Mouse (Mus musculus) 416B (cell line): Measurements from ENCODE around the gene Rps18.

ENCODE experiments used
- DNase-seq: peaks from one replicate; pipeline ENCODE4 v3.0.0; 2011; ENCODE audit warnings: low read depth

Rps18 gene

DNA sequence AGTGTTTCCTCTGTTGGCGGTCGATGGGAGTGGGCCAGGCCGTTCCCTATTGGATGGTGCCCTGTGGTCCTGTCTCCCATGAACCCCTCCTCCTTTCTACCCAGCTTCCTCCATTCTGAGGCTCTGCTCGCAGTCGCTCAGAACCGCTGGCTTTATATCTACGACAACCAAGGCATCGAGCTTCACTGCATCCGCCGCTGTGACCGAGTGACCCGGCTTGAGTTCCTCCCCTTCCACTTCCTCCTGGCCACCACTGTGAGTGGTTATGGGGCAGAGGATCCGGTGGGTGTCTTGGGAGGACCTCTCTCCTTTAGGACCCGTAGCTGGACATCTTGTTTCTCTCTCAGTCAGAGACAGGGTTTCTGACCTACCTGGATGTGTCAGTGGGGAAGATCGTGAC is 12.3 kb downstream of the Rps18 start:
- no peak for DNase-seq

DNA sequence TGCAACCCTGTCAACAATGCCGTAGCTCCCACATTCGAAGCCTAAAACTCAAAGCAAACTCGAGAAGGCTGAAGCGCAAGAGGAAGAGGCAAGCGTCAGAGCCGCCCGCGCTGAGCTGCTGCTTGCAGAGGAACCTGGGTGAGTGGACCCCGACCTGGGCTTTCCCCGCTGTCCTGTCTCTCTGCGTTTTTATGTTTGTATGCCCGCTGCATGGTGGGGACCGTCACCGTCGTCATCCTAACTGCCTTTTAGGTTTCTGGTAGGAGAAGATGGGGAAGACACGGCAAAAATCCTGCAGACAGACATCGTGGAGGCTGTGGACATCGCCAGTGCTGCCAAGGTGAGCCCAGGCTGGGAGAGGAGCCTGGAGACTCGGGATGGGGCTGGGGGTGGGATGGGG is 14.4 kb downstream of the Rps18 start:
- DNase-seq, result no peak

DNA sequence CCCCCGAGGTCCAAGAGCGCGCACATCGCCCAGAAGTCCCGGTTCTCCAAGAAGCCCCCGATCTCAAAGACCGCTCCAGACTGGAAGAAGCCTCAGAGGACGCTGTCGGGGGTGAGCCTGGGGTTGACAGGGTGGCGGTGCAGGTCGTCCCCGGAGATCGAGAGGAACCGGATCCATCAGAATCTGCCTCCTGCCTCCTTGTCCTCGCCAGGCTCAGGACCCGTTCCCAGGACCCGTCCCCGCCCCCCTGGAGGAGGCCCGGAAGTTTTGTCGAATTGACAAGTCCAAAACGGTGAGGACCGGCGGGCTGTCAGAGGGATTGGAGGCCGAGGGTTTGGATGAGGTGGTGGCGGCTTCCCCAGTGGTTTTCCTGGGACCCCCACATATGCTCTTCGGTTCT is 14.8 kb downstream of the Rps18 start:
- DNase-seq, result peak; percentile 44

DNA sequence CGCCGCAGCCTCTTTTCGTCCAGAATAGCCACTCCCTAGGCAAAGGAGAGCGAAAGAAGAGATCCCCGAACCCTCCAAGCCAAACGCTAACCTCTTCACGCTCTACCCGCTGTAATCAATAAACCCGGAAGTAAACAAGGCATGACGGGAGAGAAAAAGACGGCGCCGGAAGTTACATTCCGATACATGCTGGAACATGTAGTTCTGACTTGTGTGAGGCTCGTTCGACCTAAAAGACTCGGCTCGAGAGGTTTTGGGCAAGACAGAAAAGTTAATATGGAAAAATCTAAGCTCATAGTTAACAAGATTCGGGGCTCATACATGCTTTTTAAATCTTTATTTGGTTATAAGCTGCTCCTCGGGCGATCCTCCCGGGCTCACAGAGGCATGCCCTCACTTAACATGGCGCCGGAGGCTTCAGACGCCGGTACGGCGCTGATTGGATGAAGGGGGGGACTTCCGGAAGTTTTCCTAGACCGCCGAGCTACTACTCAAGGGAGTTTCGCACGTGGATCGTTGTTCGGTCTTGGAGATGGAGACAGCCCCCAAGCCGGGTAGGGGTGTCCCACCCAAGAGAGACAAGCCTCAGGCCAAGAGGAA is 15.5 kb downstream of the Rps18 start, which contains the start of the genes Pfdn6 and Wdr46:
Gene Pfdn6 (minus strand): TSS at position 138 of the 600 bp plus-strand sequence.
Gene Wdr46 (plus strand): TSS at position 455 of the 600 bp plus-strand sequence.
- peak; percentile 96 for DNase-seq

DNA sequence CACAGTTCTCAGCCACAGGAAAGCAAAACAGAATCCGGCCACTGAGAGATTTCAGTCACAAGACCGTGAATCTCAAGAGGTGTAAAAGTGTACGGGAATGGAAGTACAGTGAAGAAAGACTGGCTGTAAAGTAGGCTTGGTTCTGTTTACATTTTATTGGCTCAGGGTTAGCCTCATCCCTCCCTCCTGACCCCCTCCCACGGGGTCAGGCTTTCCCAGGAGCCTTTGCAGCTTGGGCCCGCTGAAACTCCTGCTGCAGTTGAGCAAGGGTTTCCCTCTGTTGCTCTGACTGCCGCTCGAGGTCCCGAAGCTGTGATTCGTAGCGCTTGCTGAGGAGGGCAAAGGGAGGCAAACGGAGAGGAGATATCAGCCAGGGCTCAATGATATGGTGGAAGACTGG is 17.0 kb downstream of the Rps18 start:
- no peak for DNase-seq

DNA sequence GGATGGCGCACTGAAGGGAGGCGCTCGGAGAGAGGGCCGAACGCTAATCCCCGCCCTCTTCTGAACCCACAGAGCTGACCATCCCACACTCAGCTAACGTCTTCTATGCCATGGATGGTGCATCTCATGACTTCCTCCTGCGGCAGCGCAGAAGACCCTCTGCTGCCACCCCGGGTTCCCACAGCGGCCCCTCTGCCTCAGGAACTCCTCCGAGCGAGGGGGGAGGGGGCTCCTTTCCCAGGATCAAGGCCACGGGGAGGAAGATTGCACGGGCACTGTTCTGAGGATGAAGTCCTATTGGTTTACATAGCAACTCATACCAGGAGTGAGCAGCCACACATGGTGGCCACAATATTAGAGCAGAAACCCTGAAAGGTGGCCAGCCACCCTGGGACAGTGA is 18.8 kb downstream of the Rps18 start:
- DNase-seq, result no peak

DNA sequence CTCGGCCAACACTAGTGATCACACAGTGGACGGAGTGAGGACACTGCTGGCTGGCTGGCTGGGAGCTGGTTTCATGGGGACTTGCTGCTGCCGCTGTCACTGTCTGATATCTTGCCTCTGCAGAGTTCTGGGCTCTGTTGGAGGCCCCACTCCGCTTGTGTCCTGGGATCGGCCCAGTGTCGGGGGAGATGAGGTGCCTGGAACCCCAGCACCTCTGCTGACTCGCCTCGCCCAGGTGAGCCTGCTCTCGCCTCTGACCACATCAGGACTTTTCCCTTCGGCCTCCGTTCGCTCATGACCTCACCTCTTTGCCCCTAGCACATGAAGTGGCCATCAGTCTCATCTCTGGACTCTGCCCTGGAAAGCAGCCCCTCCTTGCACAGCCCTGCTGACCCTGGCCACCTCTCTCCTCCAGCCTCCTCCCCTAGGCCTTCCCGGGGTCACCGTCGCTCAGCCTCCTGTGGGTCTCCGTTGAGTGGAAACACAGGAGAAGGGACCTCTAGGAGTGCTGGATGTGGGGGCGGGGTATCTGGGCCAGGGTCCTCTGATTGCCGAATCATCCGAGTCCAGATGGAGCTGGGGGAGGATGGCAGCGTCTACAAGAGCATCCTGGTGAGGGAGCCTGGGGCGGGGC is 20.3 kb downstream of the Rps18 start:
- no peak for DNase-seq

DNA sequence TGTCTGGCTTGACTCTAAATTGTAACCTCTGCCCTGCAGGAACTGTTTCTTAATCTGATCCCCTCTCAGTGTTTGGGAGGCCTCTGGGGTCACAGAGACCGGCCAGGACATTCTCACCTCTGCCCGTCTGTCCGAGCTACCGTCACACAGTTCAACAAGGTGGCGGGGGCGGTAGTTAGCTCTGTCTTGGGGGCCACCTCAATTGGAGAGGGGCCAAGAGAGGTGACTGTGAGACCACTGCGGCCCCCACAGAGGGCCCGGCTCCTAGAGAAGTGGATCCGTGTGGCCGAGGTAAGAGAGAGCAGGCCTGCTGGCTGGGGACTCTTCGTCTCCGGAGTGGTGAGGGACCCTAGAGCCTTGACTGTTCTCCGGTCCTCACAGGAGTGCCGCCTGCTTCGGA is 22.8 kb downstream of the Rps18 start:
- no peak for DNase-seq

DNA sequence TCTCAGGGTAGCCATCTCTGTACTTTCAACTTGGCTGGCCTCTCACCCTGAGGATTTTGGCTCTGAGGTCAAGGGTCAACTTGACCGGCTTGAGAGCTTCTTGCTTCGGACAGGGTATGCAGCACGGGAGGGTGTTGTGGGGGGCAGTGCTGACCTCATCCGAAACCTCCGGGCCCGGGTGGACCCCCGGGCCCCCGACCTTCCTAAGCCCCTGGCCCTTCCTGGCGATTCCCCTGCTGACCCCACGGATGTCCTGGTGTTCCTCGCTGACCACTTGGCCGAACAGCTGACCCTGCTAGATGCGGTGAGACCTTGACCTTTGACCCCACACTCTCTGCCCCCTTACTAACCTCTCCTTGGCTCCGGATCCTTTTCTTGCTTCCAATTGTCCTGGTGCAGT is 23.4 kb downstream of the Rps18 start:
- no peak for DNase-seq

DNA sequence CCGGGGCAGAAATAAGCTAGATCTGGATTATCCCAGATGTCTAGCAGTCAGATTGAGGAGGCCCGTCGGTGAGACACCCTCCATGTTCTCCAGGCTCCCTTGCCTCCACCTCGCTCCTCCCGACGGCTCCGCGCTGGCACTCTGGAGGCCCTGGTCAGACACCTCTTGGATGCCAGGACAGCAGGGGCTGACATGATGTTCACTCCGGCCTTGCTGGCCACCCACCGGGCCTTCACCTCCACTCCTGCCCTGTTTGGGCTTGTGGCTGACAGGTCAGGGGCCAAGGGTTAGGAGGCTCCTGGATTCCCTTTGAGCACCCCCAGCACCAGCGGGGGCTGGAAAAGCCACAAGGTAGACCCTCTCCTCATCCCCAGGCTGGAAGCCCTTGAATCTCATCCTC is 23.9 kb downstream of the Rps18 start:
- DNase-seq, result no peak

DNA sequence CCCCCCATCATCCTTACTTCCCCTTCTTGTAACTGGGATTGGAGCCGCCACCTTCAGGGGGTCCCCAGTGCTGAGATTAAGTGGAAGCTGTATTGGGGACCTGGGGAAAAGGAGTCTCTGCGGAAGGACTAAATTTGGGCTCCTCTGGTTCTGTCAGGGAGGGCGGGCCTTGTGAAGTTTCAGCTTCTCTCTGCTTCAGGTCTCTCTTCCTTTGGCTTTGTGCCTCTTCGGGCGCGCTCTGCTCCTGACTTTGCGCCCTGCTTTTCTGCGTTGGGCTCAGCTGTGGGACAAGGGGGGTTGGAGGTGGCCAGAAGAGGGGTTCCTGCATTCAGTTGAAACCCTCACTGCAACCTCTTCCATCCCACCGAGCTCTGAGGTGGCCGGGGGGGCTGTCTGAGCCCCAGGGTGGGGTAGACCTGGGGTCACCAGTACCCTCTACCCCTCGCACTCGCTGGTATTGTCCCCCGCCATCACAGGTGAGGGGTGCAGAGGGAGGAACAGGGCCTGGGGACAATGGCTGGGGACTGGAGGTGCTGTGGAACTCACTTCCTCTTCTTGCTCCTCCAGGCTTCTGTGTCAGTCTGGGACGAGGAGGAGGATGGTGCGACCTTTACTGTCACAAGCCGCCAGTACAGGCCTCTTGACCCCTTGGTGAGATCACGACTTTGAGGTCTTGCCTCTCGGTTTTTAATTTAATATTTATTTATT is 24.5 kb downstream of the Rps18 start:
- no peak for DNase-seq

DNA sequence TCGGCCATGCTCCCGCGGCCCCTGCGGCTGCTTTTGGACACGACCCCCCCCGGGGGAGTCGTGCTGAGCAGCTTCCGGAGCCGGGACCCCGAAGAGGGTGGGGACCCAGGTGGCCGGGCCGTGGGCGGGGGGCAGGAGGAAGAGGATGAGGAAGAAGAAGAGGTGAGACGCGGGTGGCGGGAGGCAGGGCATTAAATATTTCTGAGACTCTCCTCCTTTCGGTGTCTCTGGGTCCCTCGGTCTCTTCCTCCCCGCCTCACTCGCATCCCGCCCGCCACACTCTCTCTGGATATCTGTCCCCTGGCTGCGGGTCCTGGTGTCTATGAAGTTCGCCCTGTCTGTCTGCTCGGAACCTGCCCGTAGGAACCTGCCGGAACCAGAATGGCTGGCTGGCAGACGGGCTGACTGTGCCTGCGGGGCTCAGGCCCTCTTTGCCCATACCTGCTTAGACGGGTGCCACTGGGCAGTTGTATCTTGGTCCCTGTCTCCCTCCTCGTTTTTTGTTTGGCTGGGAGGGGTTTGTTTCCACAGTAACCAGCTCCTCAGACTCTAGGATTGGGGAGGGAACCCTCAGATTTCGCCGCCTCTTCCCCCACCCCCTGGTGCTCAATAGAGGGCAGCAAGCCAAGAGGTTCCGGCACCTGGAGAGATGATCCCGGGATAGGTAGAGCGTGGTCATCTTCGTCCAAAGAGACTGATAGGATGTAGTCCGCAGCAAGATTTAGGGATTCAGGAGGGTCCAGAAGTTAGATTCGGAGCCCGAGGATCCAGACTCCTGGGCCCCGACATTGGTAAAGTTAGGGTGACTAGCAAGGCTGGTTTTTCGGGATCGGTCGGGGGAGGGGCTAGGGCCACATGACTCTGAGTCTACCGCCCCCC is 25.3 kb downstream of the Rps18 start:
- peak; percentile 65 for DNase-seq

DNA sequence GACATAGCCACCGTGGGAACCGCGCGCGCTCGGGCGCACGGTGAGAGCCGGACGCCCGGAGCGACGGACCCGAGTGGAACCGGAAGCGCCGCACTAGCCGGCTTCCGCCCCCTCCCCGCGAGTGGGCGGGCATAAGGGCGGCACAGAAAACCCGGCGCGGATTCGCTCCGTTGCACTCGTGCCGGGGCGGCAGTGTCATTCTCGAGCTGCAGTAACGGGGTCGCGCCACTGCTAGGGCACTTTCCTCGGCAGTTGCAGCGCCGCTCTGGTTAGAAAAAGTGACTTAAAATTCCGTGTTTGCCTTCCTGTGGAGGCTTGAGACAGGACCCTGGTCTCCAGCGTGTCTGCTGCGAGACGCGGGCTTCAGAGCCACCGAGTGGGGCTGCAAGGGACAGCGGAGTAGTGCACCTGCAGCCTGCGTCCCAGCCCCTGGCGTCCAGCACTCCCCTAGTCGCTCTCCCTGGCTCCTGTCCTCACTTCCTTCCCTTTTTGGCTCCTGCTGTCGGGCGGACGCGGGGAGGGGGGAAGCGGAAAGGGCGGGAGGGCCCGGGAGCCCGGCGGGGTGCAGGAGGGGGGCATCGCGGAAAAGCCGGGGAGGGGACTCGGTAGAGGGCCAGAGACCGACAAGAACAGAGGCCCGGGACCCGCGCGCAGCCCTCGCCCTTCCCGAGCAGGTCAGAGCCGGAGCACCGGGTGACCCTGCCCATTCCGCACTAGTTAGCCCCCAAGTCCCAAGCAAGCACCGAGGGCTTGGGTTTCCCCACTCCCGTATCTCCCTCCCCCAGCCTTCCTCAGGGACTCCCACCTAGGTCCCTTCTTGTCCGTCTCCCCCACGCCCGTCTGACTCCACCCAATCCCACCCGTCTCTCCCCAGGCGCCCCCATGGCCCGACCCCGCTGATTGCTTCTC is 26.2 kb downstream of the Rps18 start, which contains the start of gene Rgl2:
Gene Rgl2 (plus strand): TSS at position 173 of the 909 bp plus-strand sequence.
- DNase-seq, result peak; percentile 89

DNA sequence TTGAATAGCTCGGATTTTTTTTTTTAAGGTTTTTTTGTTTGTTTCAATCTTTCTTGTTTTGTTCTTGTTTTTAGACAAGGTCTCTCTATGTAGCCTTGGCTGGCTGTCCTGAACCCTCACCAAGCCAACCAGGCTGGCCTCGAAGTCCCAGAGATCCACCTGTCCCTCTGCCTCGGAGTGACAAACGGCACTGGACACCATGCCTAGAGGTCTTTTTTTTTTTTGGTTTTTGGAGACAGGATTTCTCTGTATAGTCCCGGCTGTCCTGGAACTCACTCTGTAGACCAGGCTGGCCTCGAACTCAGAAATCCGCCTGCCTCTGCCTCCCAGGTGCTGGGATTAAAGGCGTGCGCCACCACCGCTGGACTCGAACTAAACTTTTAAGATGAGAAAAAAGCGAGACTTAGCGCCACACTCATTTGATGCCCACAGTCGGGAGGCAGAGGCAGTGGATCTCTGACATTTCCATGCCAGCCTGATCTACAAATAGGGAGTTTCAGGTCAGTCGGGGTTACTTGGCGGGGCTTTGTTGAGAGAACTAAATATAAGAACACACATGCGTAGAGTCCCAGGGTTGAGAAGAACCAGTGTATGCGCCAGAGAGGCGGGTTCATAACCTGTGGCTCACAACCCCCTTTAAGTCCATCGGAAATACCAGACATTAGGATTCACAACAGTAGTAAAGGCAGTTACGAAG is 27.4 kb downstream of the Rps18 start:
- no peak for DNase-seq

DNA sequence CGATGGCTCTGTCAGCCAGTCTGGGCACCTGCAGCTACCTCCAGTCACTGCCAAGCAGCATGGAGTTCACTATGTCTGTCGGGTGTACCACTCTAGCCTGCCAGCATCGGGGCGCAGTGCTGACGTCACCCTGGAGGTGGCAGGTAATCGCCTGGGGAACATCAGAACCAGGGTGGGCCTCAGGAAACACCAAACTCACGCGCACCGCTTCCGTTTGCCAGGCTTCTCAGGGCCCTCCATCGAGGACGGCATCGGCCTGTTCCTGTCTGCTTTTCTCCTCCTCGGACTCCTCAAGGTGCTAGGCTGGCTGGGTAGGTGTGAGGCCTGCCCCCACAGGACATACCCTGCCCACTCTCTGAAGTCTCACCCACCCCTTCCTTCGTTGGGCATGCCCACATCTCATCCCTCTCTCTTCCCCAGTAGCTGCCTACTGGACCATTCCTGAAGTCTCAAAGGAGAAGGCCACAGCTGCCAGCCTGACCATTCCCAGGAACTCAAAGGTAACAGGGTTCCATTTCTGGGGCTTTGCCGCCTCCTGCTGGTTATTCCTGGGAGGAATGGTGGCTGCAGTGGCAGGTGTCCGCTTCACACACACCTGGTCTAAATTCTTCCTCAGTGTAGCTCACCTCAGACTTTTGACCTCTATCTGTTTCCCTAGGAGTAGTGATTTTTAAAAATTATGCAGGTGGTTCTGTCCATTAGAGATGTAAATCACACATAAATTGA is 29.4 kb downstream of the Rps18 start:
- DNase-seq, result no peak

DNA sequence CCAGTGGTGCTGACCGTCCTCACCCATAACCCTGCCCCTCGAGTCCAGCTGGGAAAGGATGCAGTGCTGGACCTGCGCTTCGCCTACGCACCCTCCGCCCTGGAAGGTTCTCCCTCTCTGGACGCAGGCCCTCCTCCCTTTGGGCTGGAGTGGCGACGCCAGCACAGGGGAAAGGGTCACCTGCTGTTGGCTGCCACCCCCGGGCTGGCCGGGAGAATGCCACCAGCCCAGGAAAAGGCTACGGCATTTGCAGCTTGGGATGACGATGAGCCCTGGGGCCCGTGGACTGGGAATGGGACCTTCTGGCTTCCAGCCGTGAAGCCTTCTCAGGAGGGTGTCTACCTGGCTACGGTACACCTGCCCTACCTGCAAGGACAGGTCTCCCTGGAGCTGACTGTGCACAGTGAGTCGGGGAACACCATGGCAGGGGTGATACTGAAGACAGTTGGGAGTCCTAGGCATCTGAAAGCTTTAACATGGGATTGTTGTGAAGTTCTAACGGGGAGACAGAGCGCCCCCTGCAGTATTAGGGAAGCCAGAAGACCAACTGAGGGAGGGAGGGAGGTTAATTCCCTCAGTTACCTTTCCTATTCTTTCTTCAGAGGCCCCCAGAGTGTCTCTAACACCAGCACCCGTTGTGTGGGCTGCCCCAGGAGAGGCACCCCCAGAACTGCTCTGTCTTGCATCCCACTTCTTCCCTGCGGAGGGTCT is 30.2 kb downstream of the Rps18 start:
- DNase-seq, result no peak

DNA sequence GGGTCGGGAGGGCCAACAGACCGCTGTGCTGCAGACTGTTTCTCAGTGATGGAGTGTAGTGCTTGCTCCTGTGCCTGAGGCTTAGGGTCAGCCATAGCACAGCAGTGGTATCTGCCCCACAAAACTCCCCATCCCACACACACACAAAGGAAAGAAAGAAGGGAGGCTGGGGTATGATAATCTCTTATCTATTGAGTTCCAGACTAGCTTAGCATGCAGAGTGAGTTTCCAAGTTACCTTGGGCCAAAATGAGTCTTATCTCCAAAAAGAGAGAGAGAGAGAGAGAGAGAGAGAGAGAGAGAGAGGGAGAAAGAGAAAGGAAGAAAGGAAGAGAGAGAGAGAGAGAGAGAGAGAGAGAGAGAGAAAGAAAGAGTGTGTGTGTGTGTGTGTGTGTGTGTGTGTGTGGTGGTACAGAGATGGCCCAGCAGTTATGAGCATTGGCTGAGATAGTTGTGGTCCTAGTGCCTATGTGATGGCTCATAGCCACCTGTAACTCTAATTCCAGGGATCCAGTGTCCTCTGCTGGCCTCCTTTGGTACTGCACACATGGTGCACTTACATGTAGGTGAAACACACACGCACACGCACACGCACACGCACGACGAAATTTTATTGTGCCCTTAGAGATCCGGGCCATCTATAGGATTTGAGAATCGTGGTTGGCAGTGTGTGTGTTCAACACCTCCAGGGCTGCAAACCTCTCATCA is 31.1 kb downstream of the Rps18 start:
- DNase-seq, result peak; percentile 74

DNA sequence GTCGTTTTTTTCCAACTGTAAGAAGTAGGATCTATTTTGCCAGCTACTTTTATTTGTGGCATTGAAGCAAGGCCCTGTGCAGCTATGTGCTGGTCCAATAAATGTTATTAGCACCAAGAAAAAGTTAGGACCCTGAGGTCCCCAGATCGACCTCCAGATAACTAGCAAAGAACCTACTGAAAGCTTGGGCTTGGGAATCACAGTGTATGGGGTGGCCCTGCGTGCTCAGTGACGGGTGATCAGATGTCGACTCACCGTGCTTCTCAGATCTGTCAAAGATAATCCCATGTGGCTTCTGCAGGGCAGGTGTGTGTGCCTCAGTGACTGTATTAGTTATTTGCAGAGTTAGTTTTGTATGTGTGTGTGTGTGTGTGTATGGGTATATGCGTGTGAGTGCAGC is 34.4 kb downstream of the Rps18 start:
- no peak for DNase-seq
